Mouse (Mus musculus): Measurements from ENCODE around the gene Vsig8. TPM values are rescaled to one million over a fixed set of nuclear protein-coding genes. Genes with fewer than 3 reads are reported as not detected.

Vsig8 gene
- total and polyA plus RNA-seq, 2 experiments from 2014 or later = 0.11 to 1.3 TPM

GRCm38 (mm10) chr1:172549314-172549713 is 6.4 kb upstream of the Vsig8 start:
- TF ChIP-seq CTCF (IDR thresholded peaks at IDR 0.05) = no peak
- ATAC-seq (ENCODE audit: low FRiP score) = no peak
- H3K27me3 ChIP-seq (ENCODE audit: insufficient read depth, low read length) = no peaks in the 10 kb centered on the region
- no peak for DNase-seq (ENCODE audit: low spot score)
- H3K9ac ChIP-seq (replicated peaks; ENCODE audit: low read length, poor library complexity, severe bottlenecking) = 0 out of 2 replicates have a peak overlapping the region, but pooled peaks have one; percentile 55
- no peak overlapping the region for H3K4me3 ChIP-seq (ENCODE audit: low read depth, low read length)
- H3K4me1 ChIP-seq (ENCODE audit: insufficient read depth, low read length) = peaks cover 4% of the 10 kb centered on the region; the same call in 1 of the 2 replicates
- H3K9me3 ChIP-seq (ENCODE audit: low read length) = no peaks in the 10 kb centered on the region
- H3K36me3 ChIP-seq (ENCODE audit: insufficient read depth, low read length) = no peaks in the 10 kb centered on the region
- WGBS = 19% methylated on average over 2 of the region's 2 CpGs
- H3K27ac ChIP-seq (ENCODE audit: low read depth, low read length) = no peak overlapping the region
- peak overlapping the region; percentile 64 for H3K4me2 ChIP-seq (ENCODE audit: low read depth, low read length, poor library complexity, severe bottlenecking)

DNA sequence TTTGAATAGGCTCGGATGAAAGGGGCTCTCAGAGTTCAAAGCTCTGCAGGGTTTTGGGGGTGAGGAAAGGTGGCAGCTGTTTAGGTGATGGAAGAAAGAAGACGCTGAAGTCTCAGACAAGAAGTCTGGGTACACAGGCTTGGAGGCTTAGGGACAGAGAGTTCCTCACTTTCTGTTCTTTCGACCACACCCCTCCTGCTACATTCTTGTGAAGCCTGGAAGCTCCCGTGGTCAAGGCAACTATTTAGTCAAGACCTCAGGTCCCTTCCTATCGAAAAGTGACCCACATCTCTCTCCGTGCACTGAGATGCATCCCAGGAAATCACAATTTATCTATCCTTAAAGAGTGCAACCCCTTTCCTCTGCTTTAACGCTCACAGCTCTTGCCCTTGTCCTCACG is 6.0 kb upstream of the Vsig8 start:
- Histone ChIP-seq H3K4me2 (ENCODE audit: low read depth, low read length, poor library complexity, severe bottlenecking) (peak overlapping the region; percentile 64), H3K27ac (ENCODE audit: low read depth, low read length) (peak overlapping the region; percentile 59), H3K9me3 (ENCODE audit: low read length) (no peaks in the 10 kb centered on the region), H3K4me3 (ENCODE audit: low read depth, low read length) (peak overlapping the region; percentile 40), H3K4me1 (ENCODE audit: insufficient read depth, low read length) (peaks cover 4% of the 10 kb centered on the region; the same call in 1 of the 2 replicates), H3K9ac (replicated peaks; ENCODE audit: low read length, poor library complexity, severe bottlenecking) (peak overlapping the region; percentile 55), H3K36me3 (ENCODE audit: insufficient read depth, low read length) (no peaks in the 10 kb centered on the region), H3K27me3 (ENCODE audit: insufficient read depth, low read length) (no peaks in the 10 kb centered on the region)
- TF ChIP-seq CTCF (IDR thresholded peaks at IDR 0.05) = no peak
- DNase-seq (ENCODE audit: low spot score) (no peak), ATAC-seq (ENCODE audit: low FRiP score) (no peak)
- 8% methylated on average over 8 of the region's 8 CpGs for WGBS

GRCm38 (mm10) chr1:172550551-172550951 is 5.2 kb upstream of the Vsig8 start:
- DNase-seq (ENCODE audit: low spot score) = peak; percentile 80
- Histone ChIP-seq H3K9me3 (ENCODE audit: low read length) (no peaks in the 10 kb centered on the region), H3K27ac (ENCODE audit: low read depth, low read length) (peak overlapping the region; percentile 59; the same call in 1 of the 2 replicates), H3K9ac (replicated peaks; ENCODE audit: low read length, poor library complexity, severe bottlenecking) (peak overlapping the region; percentile 55), H3K4me2 (ENCODE audit: low read depth, low read length, poor library complexity, severe bottlenecking) (peak overlapping the region; percentile 64), H3K36me3 (ENCODE audit: insufficient read depth, low read length) (no peaks in the 10 kb centered on the region), H3K4me3 (ENCODE audit: low read depth, low read length) (peak overlapping the region; percentile 40), H3K4me1 (ENCODE audit: insufficient read depth, low read length) (peaks cover 4% of the 10 kb centered on the region; the same call in 1 of the 2 replicates), H3K27me3 (ENCODE audit: insufficient read depth, low read length) (no peaks in the 10 kb centered on the region)
- ATAC-seq (ENCODE audit: low FRiP score) = peak; percentile 87
- no peak; the same call in 1 of the 2 replicates for TF ChIP-seq CTCF (IDR thresholded peaks at IDR 0.05)
- 2% methylated on average over 8 of the region's 8 CpGs for WGBS

DNA sequence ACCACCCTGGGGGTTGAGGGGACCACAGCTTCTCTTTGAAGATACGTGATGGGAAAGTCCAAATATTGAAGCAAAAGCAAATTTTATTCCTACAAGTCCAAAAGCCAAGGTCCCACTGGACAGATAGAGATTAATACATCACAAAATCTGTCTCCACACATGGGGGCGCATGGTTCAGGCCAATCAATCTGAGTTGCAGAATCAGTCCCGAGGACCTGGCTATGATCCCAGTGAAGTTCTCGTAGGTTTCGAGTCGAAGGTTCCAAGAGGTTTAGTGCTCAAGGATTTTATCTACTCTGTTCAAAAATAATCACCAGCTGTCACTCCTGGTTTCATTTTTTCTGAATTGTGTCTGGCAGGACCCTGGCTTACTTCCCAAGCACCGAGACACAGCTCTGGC is 4.7 kb upstream of the Vsig8 start:
- ATAC-seq (ENCODE audit: low FRiP score) = no peak
- Histone ChIP-seq H3K27ac (ENCODE audit: low read depth, low read length) (peak overlapping the region; percentile 38; the same call in 1 of the 2 replicates), H3K4me2 (ENCODE audit: low read depth, low read length, poor library complexity, severe bottlenecking) (peak overlapping the region; percentile 64), H3K9me3 (ENCODE audit: low read length) (no peaks in the 10 kb centered on the region), H3K27me3 (ENCODE audit: insufficient read depth, low read length) (no peaks in the 10 kb centered on the region), H3K4me1 (ENCODE audit: insufficient read depth, low read length) (peaks cover 4% of the 10 kb centered on the region; the same call in 1 of the 2 replicates), H3K9ac (replicated peaks; ENCODE audit: low read length, poor library complexity, severe bottlenecking) (peak overlapping the region; percentile 55; the same call in 1 of the 2 replicates), H3K4me3 (ENCODE audit: low read depth, low read length) (peak overlapping the region; percentile 40), H3K36me3 (ENCODE audit: insufficient read depth, low read length) (no peaks in the 10 kb centered on the region)
- peak; percentile 19 for DNase-seq (ENCODE audit: low spot score)
- WGBS = 27% methylated on average over 7 of the region's 7 CpGs
- TF ChIP-seq CTCF (IDR thresholded peaks at IDR 0.05) = no peak

DNA sequence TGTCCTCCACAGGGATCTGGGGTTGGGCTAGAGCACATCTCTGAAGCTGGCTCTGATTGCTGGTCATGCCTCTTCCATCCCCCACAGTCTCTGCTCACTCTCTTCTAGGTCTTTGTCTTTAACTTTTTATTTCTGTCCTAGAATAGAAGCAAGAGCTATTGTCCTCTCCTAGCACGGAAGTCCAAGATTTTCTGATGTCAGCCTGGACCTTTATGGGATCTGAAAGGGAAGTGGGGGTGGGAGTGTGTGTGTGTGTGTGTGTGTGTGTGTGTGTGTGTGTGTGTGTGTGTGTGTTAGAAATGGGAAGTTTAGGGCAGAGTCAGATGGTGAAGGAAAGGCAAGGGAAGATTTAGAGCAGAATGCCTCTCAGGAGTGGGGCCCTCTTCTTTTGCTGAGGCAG is 3.1 kb upstream of the Vsig8 start:
- DNase-seq (ENCODE audit: low spot score) (no peak), ATAC-seq (ENCODE audit: low FRiP score) (no peak)
- no peak for TF ChIP-seq CTCF (IDR thresholded peaks at IDR 0.05)
- Histone ChIP-seq H3K27ac (ENCODE audit: low read depth, low read length) (no peak overlapping the region), H3K9ac (replicated peaks; ENCODE audit: low read length, poor library complexity, severe bottlenecking) (no peak overlapping the region), H3K9me3 (ENCODE audit: low read length) (no peaks in the 10 kb centered on the region), H3K27me3 (ENCODE audit: insufficient read depth, low read length) (no peaks in the 10 kb centered on the region), H3K36me3 (ENCODE audit: insufficient read depth, low read length) (no peaks in the 10 kb centered on the region), H3K4me1 (ENCODE audit: insufficient read depth, low read length) (peaks cover 4% of the 10 kb centered on the region; the same call in 1 of the 2 replicates), H3K4me3 (ENCODE audit: low read depth, low read length) (no peak overlapping the region), H3K4me2 (ENCODE audit: low read depth, low read length, poor library complexity, severe bottlenecking) (no peak overlapping the region)
- 47% methylated on average over 1 of the region's 1 CpGs for WGBS

GRCm38 (mm10) chr1:172562641-172563464 is 7.1 kb downstream of the Vsig8 start:
- Histone ChIP-seq H3K4me2 (ENCODE audit: low read depth, low read length, poor library complexity, severe bottlenecking) (peak overlapping the region; percentile 91), H3K27ac (ENCODE audit: low read depth, low read length) (peak overlapping the region; percentile 57; the same call in 1 of the 2 replicates), H3K27me3 (ENCODE audit: insufficient read depth, low read length) (no peaks in the 10 kb centered on the region), H3K9me3 (ENCODE audit: low read length) (no peaks in the 10 kb centered on the region), H3K36me3 (ENCODE audit: insufficient read depth, low read length) (no peaks in the 10 kb centered on the region), H3K4me3 (ENCODE audit: low read depth, low read length) (peak overlapping the region; percentile 68), H3K4me1 (ENCODE audit: insufficient read depth, low read length) (no peaks in the 10 kb centered on the region), H3K9ac (replicated peaks; ENCODE audit: low read length, poor library complexity, severe bottlenecking) (peak overlapping the region; percentile 83)
- TF ChIP-seq CTCF (IDR thresholded peaks at IDR 0.05) = peak; percentile 83
- peak; percentile 89 for ATAC-seq (ENCODE audit: low FRiP score)
- peak; percentile 87 for DNase-seq (ENCODE audit: low spot score)
- under 1% methylated on average over 61 of the region's 66 CpGs for WGBS
